Mouse (Mus musculus): ENCODE data around the gene Alox12e. TPM values are rescaled to one million over a fixed set of nuclear protein-coding genes. Genes with fewer than 3 reads are reported as not detected.

The Alox12e gene
- total RNA-seq, 2 experiments from 2014 or later: 0.96 TPM; not detected in 1

GRCm38 (mm10) chr11:70289236-70289635 lies 33.2 kb downstream of the Alox12e start:
- no peak for ATAC-seq (replicated peaks; ENCODE audit: low FRiP score, poor library complexity, severe bottlenecking)

- no peak for ATAC-seq (replicated peaks; ENCODE audit: low FRiP score, poor library complexity, severe bottlenecking)
Measured at GRCm38 (mm10) chr11:70288102-70288501, 34.3 kb downstream of the Alox12e start.

- ATAC-seq (replicated peaks; ENCODE audit: low FRiP score, poor library complexity, severe bottlenecking): no peak
Measured at GRCm38 (mm10) chr11:70285686-70286085, 36.7 kb downstream of the Alox12e start.

- no peak for ATAC-seq (replicated peaks; ENCODE audit: low FRiP score, poor library complexity, severe bottlenecking)
Measured at GRCm38 (mm10) chr11:70284757-70285156, 37.7 kb downstream of the Alox12e start.

GRCm38 (mm10) chr11:70283666-70284065 lies 38.8 kb downstream of the Alox12e start:
- ATAC-seq (replicated peaks; ENCODE audit: low FRiP score, poor library complexity, severe bottlenecking): no peak

GRCm38 (mm10) chr11:70280441-70280840 lies 42.0 kb downstream of the Alox12e start:
- ATAC-seq (replicated peaks; ENCODE audit: low FRiP score, poor library complexity, severe bottlenecking): no peak

GRCm38 (mm10) chr11:70278961-70279360 lies 43.5 kb downstream of the Alox12e start:
- no peak for ATAC-seq (replicated peaks; ENCODE audit: low FRiP score, poor library complexity, severe bottlenecking)

- ATAC-seq (replicated peaks; ENCODE audit: low FRiP score, poor library complexity, severe bottlenecking): no peak
Measured at GRCm38 (mm10) chr11:70271641-70272040, 50.8 kb downstream of the Alox12e start.

GRCm38 (mm10) chr11:70266405-70266804 lies 56.0 kb downstream of the Alox12e start:
- no peak for ATAC-seq (replicated peaks; ENCODE audit: low FRiP score, poor library complexity, severe bottlenecking)

- no peak for ATAC-seq (replicated peaks; ENCODE audit: low FRiP score, poor library complexity, severe bottlenecking)
Measured at GRCm38 (mm10) chr11:70265819-70266218, 56.6 kb downstream of the Alox12e start.

Other genes starting within 250 kb of the Alox12e start
- 3.3 TPM in 1 of 2 replicates, not detected in the other for gene Asgr2, start 230.0 kb downstream of the Alox12e start, total RNA-seq (2015; ENCODE audit: low replicate concordance)
- not detected in 2 replicates for gene Asgr2, start 230.0 kb downstream of the Alox12e start, total RNA-seq (2017; ENCODE audit: low replicate concordance)
- 8.5 and 15.7 TPM in 2 replicates for gene Mgl2, start 192.3 kb downstream of the Alox12e start, total RNA-seq (2015; ENCODE audit: low replicate concordance)
- 12.4 and 18.7 TPM in 2 replicates for gene Mgl2, start 192.3 kb downstream of the Alox12e start, total RNA-seq (2017; ENCODE audit: low replicate concordance)
- 6.7 and 13.2 TPM in 2 replicates for gene Clec10a, start 166.4 kb downstream of the Alox12e start, total RNA-seq (2015; ENCODE audit: low replicate concordance)
- gene Clec10a, start 166.4 kb downstream of the Alox12e start, total RNA-seq (2017; ENCODE audit: low replicate concordance): 2.3 and 2.4 TPM in 2 replicates
- not detected in 2 replicates for gene Slc16a11, start 109.9 kb downstream of the Alox12e start, total RNA-seq (2015; ENCODE audit: low replicate concordance)
- gene Slc16a11, start 109.9 kb downstream of the Alox12e start, total RNA-seq (2017; ENCODE audit: low replicate concordance): not detected in 2 replicates
- gene Slc16a13, start 101.6 kb downstream of the Alox12e start, total RNA-seq (2015; ENCODE audit: low replicate concordance): 2.5 and 8.1 TPM in 2 replicates
- 5.1 and 8.2 TPM in 2 replicates for gene Slc16a13, start 101.6 kb downstream of the Alox12e start, total RNA-seq (2017; ENCODE audit: low replicate concordance)
- gene Bcl6b, start 92.8 kb downstream of the Alox12e start, total RNA-seq (2015; ENCODE audit: low replicate concordance): not detected in 2 replicates
- gene Bcl6b, start 92.8 kb downstream of the Alox12e start, total RNA-seq (2017; ENCODE audit: low replicate concordance): 0.56 and 0.68 TPM in 2 replicates
- gene 0610010K14Rik, start 84.7 kb downstream of the Alox12e start, total RNA-seq (2015; ENCODE audit: low replicate concordance): 16.5 and 20.3 TPM in 2 replicates
- 3.8 and 7.8 TPM in 2 replicates for gene 0610010K14Rik, start 84.7 kb downstream of the Alox12e start, total RNA-seq (2017; ENCODE audit: low replicate concordance)
- gene Gm21988, start 82.8 kb downstream of the Alox12e start, total RNA-seq (2015; ENCODE audit: low replicate concordance): 2.3 TPM in 1 of 2 replicates, not detected in the other
- gene Gm21988, start 82.8 kb downstream of the Alox12e start, total RNA-seq (2017; ENCODE audit: low replicate concordance): not detected in 2 replicates
- 76.9 and 79.4 TPM in 2 replicates for gene Rnasek, start 82.8 kb downstream of the Alox12e start, total RNA-seq (2015; ENCODE audit: low replicate concordance)
- gene Rnasek, start 82.8 kb downstream of the Alox12e start, total RNA-seq (2017; ENCODE audit: low replicate concordance): 16.2 and 19.5 TPM in 2 replicates
- 2.3 TPM in 1 of 2 replicates, not detected in the other for gene Alox12, start 67.3 kb downstream of the Alox12e start, total RNA-seq (2015; ENCODE audit: low replicate concordance)
- gene Alox12, start 67.3 kb downstream of the Alox12e start, total RNA-seq (2017; ENCODE audit: low replicate concordance): 0.28 TPM in 1 of 2 replicates, not detected in the other
- gene Alox15, start 29.4 kb upstream of the Alox12e start, total RNA-seq (2015; ENCODE audit: low replicate concordance): 14.4 and 37.1 TPM in 2 replicates
- gene Alox15, start 29.4 kb upstream of the Alox12e start, total RNA-seq (2017; ENCODE audit: low replicate concordance): 5.7 and 26.6 TPM in 2 replicates
- 1.7 and 9.4 TPM in 2 replicates for gene Pelp1, start 87.4 kb upstream of the Alox12e start, total RNA-seq (2015; ENCODE audit: low replicate concordance)
- 1.1 and 3.6 TPM in 2 replicates for gene Pelp1, start 87.4 kb upstream of the Alox12e start, total RNA-seq (2017; ENCODE audit: low replicate concordance)
- gene Arrb2, start 110.0 kb upstream of the Alox12e start, total RNA-seq (2015; ENCODE audit: low replicate concordance): 37.4 and 64.9 TPM in 2 replicates
- gene Arrb2, start 110.0 kb upstream of the Alox12e start, total RNA-seq (2017; ENCODE audit: low replicate concordance): 37.1 and 38.1 TPM in 2 replicates
- 11.5 and 20.5 TPM in 2 replicates for gene Med11, start 129.3 kb upstream of the Alox12e start, total RNA-seq (2015; ENCODE audit: low replicate concordance)
- 5.4 and 6.2 TPM in 2 replicates for gene Med11, start 129.3 kb upstream of the Alox12e start, total RNA-seq (2017; ENCODE audit: low replicate concordance)
- gene Zmynd15, start 136.8 kb upstream of the Alox12e start, total RNA-seq (2015; ENCODE audit: low replicate concordance): not detected in 2 replicates
- gene Zmynd15, start 136.8 kb upstream of the Alox12e start, total RNA-seq (2017; ENCODE audit: low replicate concordance): not detected in 2 replicates
- gene Cxcl16, start 137.4 kb upstream of the Alox12e start, total RNA-seq (2015; ENCODE audit: low replicate concordance): not detected in 2 replicates
- gene Cxcl16, start 137.4 kb upstream of the Alox12e start, total RNA-seq (2017; ENCODE audit: low replicate concordance): not detected in 2 replicates
- not detected in 2 replicates for gene Tm4sf5, start 182.6 kb upstream of the Alox12e start, total RNA-seq (2015; ENCODE audit: low replicate concordance)
- not detected in 2 replicates for gene Tm4sf5, start 182.6 kb upstream of the Alox12e start, total RNA-seq (2017; ENCODE audit: low replicate concordance)
- gene Vmo1, start 192.0 kb upstream of the Alox12e start, total RNA-seq (2015; ENCODE audit: low replicate concordance): not detected in 2 replicates
- not detected in 2 replicates for gene Vmo1, start 192.0 kb upstream of the Alox12e start, total RNA-seq (2017; ENCODE audit: low replicate concordance)
- gene Gltpd2, start 196.6 kb upstream of the Alox12e start, total RNA-seq (2015; ENCODE audit: low replicate concordance): not detected in 2 replicates
- gene Gltpd2, start 196.6 kb upstream of the Alox12e start, total RNA-seq (2017; ENCODE audit: low replicate concordance): not detected in 2 replicates
- gene Psmb6, start 202.7 kb upstream of the Alox12e start, total RNA-seq (2015; ENCODE audit: low replicate concordance): 33.4 and 43.5 TPM in 2 replicates
- gene Psmb6, start 202.7 kb upstream of the Alox12e start, total RNA-seq (2017; ENCODE audit: low replicate concordance): 55.5 and 62.5 TPM in 2 replicates
- not detected in 2 replicates for gene Gm40193, start 210.3 kb upstream of the Alox12e start, total RNA-seq (2015; ENCODE audit: low replicate concordance)
- not detected in 2 replicates for gene Gm40193, start 210.3 kb upstream of the Alox12e start, total RNA-seq (2017; ENCODE audit: low replicate concordance)
- gene Pld2, start 217.4 kb upstream of the Alox12e start, total RNA-seq (2015; ENCODE audit: low replicate concordance): 0.42 TPM in 1 of 2 replicates, not detected in the other
- not detected in 2 replicates for gene Pld2, start 217.4 kb upstream of the Alox12e start, total RNA-seq (2017; ENCODE audit: low replicate concordance)
- 3.6 and 6.0 TPM in 2 replicates for gene Mink1, start 240.3 kb upstream of the Alox12e start, total RNA-seq (2015; ENCODE audit: low replicate concordance)
- gene Mink1, start 240.3 kb upstream of the Alox12e start, total RNA-seq (2017; ENCODE audit: low replicate concordance): 0.98 and 1.3 TPM in 2 replicates